Mouse (Mus musculus) embryo, embryonic 11 days (tissue): Measurements from ENCODE around the gene Lmcd1.

Source experiments
- DNase-seq: peaks from one replicate; pipeline ENCODE4 v3.0.0-alpha.2; 2015

Gene Lmcd1

DNA sequence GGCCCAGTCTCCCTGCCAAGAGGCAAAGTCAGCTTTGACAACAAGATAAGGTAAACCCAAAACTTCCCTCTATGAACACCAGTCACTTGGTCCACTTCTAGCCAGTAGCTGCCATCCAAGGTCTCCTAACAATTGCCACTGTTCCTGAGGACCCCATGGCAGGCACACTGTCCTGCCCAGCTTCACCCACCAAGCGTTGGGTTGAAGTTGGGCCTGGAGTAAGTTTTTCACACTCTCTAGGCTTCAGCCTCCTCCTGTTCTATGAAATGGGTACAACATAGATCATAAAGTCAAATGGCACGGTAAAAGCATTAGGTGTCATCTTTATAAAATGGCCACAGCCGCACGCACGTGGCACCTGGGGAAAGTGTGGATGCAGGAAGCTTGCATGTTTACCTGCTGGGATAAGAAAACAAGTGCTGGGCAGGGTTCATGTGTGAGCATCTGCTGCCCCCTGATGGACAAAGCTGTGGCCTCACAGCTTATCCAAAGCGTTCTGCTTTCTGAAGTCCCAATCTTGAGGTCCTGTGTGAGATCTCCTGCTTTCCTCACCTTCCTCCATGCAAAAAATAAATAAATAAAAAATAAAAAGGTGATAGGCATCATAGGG, 88.9 kb downstream of the Lmcd1 start:
- DNase-seq, result peak; percentile 69

DNA sequence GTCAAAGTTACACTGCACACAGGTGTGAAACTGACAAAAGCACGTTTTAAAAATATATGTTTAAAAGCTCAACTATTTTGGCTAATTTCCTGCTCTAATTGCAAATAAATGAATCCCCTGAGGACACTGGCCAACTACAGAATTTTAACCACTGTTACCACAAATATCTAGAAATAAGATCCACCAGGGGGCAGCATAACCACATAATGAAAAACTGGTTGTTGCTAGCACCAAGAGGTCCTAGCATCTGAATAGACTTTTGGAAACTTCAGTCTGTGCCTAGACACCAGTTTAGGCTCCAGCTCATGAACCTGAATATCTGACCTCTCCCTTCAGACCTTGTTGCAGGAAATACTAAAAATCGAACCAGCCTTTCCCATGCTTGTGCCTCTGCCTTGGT, 91.0 kb downstream of the Lmcd1 start:
- peak; percentile 79 for DNase-seq

DNA sequence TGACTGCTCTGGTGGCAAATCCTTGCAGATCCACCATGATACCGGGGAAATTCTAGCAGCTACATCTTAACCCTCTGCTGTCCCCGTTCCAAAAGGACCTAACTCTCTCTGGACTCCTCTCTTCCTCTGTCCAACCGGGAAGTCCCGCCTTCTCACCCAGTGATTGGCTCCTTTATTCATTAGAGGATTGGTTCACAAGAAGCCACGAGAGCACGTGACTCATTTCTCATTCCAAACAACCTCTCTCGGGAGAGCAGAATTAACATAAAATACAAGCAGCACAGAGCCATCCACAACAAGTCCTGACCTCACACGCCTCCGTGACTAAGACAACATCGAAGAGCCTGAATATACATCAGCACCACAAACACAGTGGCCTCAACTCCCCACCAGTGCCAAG, 91.7 kb downstream of the Lmcd1 start:
- DNase-seq, result no peak

DNA sequence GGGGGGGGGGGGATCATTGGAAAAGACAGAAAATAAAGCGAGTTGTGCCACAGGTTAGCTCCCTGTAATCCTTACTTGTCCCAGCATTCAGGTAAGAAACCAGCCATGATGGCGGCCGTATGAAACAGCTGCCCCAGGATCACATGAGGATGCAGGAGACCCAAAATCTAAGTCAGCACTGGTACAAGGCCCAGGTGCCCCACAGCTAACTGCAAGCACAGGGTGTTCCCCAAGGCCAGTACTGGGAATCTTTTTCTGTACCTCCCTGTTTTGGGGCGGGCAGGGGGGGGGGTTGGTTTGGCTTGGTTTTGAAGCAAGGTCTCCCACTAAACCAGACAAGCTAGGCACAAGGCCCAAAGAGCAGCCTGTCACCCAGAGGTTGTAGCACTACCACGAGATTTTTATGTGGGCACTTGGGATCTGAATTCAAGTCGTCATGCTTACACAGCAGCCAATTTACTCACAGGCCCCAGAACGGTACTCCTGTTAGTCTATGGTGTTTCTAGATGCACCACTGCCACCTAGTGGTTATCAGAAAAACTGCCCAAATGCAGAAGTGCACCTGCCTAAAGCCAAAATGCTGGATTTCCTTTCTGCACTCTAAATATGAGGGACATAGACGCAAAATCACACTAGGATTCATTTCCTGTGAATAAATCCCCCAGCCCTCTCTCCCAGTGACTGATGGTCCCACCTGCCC, 100.5 kb downstream of the Lmcd1 start:
- peak; percentile 71 for DNase-seq

DNA sequence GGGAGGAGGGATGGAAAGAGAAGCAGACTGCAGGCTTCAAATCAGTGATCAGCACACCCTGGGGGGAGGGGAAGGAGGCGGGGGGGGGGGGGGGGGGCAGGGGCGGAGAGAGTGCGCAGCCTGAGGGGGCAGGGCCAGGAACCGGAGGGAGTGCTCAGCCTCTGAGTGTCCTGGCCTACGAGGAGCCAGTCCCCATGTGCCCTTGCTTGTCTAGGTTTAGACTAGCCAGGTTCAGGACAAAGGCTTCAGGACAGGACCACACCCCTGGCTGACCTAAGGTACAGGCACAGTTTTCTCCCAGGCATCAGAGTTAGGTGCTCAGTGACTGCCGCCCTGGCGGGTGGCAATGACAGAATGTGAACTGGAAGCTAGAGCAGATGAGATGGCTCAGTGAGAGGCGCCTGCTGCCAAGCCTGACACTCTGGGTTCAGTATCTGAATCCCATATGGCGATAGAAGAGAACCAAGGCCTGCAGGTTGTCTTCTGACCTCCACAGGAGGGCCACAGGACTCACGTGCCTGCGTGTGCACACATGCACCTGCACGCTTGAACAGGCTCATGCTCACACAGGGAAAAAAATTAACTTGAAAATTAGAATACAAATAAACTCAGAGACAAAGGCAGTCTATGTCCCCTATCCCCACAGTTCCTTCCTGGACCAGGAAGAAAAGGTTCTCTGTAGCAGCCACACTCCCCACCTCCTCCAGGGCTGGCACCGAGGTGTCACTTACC, 102.3 kb downstream of the Lmcd1 start:
- DNase-seq, result no peak

DNA sequence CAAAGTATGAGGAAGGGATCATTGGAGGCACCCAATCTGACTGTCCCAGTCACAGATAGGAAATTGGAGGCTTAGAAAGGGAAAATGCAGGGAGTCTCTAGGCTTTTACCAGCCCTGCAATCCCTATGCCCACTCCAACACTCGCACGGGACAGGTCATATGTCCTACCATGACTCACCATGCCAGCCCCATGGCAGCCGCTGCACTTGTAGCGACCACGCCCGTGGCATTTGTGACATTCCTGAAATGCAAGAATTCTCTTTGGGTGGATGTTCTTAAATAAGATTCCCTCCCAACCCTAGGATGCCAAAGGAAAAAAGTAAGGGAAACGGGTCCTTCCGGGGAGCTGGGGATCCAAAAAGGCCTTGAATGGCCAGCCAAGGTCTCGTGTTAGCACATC, 105.5 kb downstream of the Lmcd1 start:
- no peak for DNase-seq
